Mouse (Mus musculus) right cerebral cortex, postnatal 25 days (tissue): Measurements from ENCODE around the gene Rdh5.

Experiments used
- DNase-seq: peaks from one replicate; pipeline ENCODE4 v3.0.0; 2022

Gene Rdh5

GRCm38 (mm10) chr10:128929638-128930378, 7.1 kb upstream of the Rdh5 start:
- DNase-seq: no peak

GRCm38 (mm10) chr10:128928356-128928755, 5.7 kb upstream of the Rdh5 start:
- no peak for DNase-seq

- no peak for DNase-seq
These were observed 1.2 kb upstream of the Rdh5 start, which contains the start of gene Bloc1s1 for GRCm38 (mm10) chr10:128923935-128924334. Gene Bloc1s1, minus strand, starts transcription at chr10:128924035.

DNA sequence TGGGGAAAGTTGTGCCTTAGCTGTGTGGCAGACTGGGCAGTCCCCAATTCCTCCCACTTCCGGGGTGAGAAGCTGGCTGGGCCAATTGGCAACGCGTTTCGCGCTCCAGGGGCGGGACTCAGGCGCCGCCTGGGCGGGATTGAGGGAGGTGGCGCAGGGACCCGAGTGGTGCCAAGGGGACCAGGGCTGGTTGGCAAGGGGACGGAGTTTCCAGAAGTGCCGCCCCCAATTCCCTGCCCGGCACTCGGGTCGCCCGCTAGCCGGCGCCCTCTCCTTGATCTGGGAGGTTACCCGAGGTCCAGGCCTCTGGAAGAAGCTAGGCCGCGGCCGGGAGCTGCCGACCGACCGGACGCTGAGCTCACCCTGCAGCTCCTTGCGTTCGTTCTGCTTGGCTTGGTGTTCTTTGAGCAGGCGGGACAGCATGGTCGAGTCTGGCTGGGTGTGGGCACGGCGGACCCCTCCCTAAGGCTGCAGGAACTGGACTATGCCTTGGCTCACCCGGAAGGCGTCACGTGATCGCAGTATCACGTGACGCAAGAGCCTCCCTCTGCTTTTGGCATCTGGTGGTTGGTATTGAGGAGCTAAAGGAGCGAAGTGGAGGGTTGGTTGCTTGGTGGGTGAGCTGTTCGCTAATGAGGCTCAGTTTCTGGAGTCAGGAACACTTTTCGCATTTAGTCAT, 464 bp upstream of the Rdh5 start:
- peak; percentile 97 for DNase-seq

- DNase-seq: no peak
These were observed 536 bp downstream of the Rdh5 start for GRCm38 (mm10) chr10:128921883-128922821.

DNA sequence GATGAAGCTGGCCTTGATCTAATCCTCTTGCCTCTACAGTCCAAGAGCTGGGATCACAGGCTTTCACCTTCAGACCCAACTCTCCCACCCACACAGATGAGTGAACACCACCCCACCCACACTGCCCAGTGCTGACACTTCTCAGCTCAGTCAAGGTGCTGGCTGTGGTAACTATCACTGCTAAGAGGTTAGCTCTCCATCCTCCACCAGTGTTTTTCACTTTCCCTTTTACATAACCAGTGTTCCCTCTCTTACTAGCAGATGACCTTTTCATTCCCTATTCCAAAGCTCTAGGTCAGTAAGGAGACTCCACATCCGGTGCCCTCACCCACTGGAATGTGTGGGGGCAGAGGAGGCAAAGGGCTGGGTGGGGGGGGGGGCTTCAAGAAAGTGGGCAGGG, 1.4 kb downstream of the Rdh5 start:
- no peak for DNase-seq

DNA sequence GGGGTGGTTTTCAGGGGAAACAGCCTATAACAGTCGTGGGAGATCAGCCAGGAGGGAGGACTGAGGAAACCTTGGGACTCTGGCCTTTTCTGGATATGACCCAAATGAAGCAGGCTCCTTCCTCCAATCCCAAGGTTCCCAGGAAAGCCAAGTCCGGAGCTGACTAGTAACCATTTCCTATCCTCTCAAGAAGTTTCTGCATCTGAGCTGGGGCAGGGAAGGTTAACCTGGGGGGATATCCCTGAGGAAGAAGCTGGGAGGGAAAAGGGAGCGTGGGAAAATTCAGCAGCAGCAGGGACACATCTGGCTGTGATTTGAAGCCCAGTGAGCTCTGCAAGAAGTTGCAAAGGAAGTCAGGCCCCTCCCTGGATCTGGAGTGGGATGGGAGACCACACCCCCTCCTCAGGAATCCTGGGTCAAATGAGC, 1.9 kb downstream of the Rdh5 start:
- DNase-seq: no peak

DNA sequence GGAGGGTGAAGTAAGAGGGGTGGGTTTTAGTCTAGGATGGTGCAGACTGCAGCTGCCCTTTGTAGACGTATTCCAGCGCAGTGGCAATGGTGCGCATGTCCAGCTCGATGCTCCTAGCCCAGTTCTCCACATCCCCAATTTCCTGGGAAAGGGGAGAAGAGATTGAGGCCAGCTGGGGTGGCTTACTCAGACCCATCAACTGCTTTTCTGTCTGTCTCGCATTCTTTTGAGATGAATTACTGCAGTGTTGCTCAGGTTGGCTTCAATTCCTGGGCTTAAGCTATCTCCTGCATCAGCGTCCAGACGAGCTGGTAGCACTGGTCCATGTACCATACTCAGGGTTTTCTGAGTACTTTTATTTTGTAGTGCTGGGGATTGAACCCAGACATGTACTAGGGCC, 2.7 kb downstream of the Rdh5 start:
- no peak for DNase-seq

GRCm38 (mm10) chr10:128919203-128919631, 3.5 kb downstream of the Rdh5 start:
- DNase-seq: no peak

GRCm38 (mm10) chr10:128918246-128918645, 4.4 kb downstream of the Rdh5 start:
- DNase-seq: peak; percentile 31

GRCm38 (mm10) chr10:128917400-128917799, 5.3 kb downstream of the Rdh5 start:
- DNase-seq: no peak

GRCm38 (mm10) chr10:128916665-128917064, 6.0 kb downstream of the Rdh5 start:
- DNase-seq: no peak

- DNase-seq: no peak
These were observed 7.1 kb downstream of the Rdh5 start for GRCm38 (mm10) chr10:128915550-128915949.

DNA sequence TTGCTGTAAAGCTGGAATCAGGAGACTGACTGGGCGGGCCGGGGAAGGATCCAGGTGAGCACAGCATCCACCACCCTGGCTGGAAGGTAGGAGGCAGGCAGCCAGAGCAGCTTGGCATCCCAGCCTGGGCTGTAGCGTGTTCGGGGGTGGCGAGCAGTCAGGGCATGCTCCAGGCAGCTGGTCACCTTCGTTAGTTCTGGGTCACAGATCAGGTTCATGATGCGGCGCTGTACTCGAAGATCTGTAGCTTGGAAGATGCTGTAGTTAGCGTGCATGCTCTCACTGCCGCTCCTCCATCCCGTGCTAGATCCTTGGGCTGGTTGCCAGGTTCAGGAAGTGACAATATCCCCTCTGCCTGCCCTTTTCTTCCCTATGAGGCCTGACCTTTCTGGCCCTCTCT, 9.0 kb downstream of the Rdh5 start:
- DNase-seq: no peak

DNA sequence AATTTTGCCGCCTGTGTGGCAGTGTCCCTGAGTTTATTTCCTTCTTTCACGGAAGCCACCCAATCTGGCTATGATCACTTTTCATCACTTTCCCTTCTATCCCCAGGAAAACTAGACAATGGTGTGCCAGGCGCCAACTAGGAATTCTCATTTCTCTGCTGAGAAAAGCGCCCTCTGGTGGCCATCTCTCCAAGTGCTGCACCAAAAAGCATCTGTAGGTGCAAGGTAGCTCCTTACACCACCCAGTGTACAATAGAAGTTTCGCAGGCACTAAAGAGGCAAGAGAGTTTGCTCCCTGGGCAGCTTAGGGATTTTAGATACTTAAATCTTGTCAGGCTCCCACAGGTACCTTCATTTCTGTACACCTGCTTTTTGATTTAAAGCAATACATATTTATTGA, 9.5 kb downstream of the Rdh5 start:
- DNase-seq: peak; percentile 75

- DNase-seq: no peak
These were observed 9.9 kb downstream of the Rdh5 start for GRCm38 (mm10) chr10:128912791-128913190.

DNA sequence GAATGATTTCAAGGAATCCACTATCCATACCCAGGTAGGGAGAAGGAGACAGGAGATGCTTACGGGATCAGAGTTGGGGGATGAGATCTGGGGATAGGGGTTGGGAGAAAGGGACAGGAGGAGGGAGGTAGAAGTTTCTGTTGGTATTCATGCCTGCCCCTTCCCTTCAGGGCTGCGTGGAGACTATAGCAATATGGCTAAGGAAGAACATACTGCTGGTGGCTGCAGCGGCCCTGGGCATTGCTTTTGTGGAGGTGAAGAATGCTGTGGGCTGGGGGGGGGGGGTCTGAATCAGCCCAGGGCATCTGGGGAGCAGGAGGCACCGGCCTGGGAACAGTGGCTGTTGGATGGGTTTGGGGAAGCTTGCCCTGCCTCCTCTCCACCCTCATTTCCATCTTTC, 10.4 kb downstream of the Rdh5 start:
- no peak for DNase-seq

- DNase-seq: no peak
These were observed 11.3 kb downstream of the Rdh5 start for GRCm38 (mm10) chr10:128911430-128911829.

DNA sequence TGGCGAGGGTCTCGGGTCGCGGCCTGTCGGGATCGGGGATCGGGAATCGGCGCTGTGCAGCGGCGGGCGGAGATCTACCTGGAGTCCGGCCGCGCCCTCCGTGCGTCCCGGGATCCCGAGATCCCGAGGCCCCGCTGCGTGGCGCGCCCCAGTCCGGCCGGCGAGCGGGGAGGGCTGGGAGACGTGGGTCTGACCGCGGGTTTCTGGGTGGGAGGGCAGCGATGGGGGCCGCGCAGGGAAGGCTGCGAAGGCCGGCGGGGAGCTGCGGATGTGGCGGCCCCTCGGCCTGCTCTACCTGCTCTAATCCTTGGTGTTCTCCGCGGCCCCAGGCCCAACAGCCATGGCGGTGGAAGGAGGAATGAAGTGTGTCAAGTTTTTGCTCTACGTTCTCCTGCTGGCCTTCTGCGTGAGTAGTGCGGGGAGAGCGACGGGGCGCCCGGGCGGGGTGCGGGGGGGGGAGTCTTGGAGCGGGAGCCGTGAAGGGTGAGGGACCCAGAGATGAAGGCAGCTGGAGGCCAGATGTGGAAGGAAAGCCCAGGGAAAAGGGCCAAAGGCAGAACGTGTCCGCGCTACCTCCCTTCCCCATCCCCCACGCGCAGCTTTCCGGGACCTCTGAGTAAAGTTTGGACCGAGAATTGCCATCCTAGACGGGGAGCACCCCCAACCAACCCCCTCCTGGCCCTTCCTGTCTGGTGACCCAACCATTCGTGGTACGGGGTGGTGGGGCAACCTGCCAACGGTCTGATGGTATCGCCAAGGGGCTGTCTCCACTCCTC, 12.4 kb downstream of the Rdh5 start:
- no peak for DNase-seq

DNA sequence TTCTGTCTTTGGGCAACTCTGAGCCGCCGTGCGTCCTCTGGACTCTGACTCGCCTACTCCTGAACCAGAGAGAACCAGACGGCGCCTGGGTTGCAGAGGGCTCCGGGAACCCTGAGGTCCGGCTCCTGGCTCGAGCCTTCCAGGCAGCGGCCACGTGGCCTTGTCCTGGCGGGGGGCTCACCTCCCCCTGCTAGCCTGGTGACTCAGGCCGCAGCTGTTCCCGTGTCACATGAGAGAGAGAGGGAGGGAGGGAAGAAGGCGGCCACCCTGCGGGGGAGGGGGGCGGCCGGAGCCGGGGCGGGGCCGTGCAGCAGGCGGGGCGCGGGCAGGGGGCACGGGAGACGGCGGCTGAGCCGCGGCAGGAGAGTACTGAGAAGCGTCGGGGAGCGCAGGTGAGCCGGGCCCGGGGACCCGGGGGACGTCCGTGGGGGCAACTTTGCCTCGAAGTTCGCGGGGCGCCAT, 13.1 kb downstream of the Rdh5 start:
- peak; percentile 73 for DNase-seq

GRCm38 (mm10) chr10:128908778-128909448, 13.8 kb downstream of the Rdh5 start:
- DNase-seq: no peak

DNA sequence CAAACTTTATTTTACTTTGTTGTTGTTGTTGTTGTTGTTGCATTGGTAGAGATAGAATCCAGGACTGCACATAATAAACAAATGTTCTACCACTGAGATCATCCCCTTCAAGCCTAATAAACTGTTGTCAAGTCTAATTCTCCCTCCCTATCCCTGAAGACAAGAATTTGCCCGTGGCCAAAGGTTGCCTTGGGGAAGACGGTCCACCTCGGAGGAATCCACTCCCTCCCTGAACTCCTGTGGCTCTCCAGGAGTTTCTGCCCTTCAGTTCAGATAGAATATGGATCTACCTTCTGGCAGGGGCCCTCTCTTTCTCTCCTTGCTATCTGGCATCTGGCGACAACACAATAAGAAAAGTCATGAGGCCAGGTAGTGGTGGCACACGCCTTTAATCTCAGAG, 17.9 kb downstream of the Rdh5 start:
- DNase-seq: no peak
